Mouse (Mus musculus): ENCODE data around the gene Ankar.
A peak's percentile ranks its signal among the peaks of the same experiment; 100 is the strongest.

Gene Ankar

GRCm38 (mm10) chr1:72710753-72711653 is 10.6 kb upstream of the Ankar start, which contains the start of gene Rpl37a:
TSS of gene Rpl37a (plus strand) at chr1:72711290.
- DNase-seq: peak; percentile 94

DNA sequence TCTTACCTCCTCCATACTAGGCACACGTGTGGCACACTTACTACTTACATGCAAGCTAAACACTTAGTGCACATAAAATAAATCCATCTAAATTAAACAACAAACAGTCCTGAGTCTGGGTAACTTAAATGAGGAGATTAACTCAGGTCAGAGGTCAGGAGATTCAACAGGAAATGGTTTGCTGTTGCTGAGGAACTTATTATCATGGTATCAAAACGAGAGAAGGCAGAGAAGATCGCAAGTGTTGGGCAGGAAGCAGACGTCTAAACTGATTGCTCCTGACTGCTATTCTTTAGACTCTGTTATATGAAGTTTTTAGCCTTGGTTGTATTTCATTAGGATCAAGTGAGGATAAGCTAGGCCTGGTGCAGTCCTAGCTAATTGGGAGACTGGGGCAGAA is 7.1 kb upstream of the Ankar start:
- DNase-seq: no peak

- no peak for DNase-seq
Measured at GRCm38 (mm10) chr1:72698651-72699050, 1.7 kb downstream of the Ankar start.

DNA sequence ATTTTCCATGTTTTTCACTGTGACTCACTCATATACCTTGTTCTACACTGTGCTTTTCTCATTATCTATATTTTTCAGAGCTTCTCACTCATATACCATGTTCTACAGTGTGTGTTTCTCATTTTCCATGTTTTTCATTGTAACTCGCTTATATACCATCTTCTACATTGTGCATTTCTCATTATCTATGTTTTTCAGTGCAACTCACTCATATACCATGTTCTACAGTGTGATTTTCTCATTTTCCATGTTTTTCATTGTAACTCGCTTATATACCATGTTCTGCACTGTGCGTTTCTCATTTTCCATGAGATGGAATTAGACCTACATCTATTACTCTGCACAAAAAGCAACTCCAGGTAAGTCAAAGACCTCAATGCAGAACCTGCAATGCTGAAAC is 4.1 kb downstream of the Ankar start:
- no peak for DNase-seq

- no peak for DNase-seq
Measured at GRCm38 (mm10) chr1:72673070-72673469, 27.3 kb downstream of the Ankar start.

DNA sequence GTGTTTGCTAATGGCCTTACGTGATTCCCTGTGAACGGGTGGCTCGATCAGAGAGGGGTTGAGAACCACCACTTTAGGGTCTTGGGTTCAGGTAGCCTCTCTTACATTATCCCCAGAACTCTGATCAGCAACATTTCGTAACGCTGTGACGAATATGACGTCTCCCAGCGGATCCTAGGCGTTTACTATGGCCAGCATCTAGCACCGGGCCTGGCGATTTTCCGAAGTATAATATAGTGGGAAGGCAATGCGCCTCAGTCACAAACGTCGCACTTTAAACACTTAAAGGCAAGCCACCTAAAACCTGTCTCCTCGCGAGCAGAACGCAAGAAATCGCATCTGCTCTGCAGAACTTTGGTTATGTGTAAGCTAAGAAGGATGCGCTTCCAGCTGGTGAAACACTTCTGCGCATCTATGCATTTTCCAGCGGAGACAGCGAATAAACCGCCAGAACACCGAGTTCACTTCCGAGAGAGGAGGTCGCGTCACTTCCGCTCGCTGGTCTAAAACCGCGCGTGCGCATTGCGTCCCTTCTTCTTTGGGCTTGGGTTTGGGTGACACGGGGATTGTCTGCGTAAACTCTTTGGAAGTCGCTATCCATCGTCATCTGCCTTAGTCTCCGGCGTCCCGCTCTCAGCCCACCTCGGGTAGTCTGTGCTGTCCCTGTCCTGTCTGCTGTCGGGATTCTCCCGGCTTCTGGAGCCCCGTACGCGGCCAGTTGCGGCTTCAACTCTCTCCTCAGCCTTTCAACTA is 59.5 kb downstream of the Ankar start:
- peak; percentile 14 for DNase-seq

GRCm38 (mm10) chr1:72635221-72635620 is 65.2 kb downstream of the Ankar start:
- no peak for DNase-seq

GRCm38 (mm10) chr1:72612172-72612571 is 88.2 kb downstream of the Ankar start:
- DNase-seq: no peak

- no peak for DNase-seq
Measured at GRCm38 (mm10) chr1:72609887-72610877, 90.2 kb downstream of the Ankar start.

DNA sequence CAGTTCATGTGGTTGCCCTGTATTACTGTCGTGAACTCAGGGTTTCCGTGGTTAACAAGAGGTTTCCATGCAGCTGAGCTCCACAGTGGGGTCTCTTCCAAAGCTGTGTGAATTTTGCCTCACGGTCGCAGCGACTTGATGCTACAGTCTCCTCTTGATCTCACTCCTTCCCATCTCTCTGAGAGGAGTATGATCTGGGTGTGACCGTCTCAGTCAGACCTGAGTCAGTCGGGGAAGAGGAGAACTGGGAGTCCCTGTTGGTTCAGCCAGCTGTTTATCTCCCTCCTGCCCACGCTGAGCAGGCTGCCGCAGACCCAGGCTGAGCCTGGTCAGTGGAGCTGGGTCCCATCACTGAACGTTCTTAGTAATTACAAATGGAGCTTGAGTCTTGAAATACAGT is 91.2 kb downstream of the Ankar start:
- no peak for DNase-seq

DNA sequence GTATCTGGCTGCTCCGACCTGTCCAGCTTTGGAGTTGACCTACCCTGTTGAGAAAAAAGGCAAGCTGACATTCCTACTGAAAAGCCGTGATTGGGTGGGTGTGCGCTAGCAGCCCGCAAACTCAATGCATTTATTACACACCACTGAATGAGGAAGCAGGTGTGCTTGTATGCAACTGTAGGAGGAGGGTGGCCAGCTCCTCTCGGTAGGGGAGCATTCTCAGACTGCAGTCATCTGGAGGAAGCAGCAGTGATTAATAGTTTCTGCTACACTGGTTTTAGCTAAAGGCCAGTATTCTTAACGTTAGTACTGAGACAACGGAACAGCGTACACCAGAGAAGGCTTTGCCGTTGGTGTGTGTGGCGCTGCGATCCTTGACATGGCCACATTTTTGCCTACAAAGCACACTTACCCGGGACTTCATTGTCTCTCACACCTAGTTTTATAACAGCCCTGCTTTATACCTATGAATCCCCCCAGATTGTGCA is 94.1 kb downstream of the Ankar start:
- DNase-seq: no peak

- DNase-seq: no peak
Measured at GRCm38 (mm10) chr1:72602803-72603202, 97.6 kb downstream of the Ankar start.

DNA sequence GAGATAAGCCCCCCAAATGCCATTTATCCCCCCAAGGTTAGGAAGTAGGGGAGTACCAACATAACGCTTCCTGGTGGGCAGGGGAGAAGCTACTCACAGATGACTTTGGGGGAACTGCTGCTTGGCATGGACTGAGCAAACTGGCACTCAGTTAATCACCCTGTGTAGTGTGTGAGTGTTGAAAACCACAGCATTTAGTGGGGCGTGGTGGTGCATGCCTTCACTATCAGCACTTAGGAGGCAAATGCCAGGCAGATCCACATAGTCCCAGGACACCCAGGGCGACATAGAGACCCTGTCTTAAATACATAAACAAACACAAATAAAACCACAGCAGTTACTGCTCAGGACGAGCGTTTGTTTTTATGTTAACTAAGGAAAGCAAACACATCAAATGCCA is 98.2 kb downstream of the Ankar start:
- no peak for DNase-seq

- DNase-seq: no peak
Measured at GRCm38 (mm10) chr1:72601233-72601632, 99.1 kb downstream of the Ankar start.

GRCm38 (mm10) chr1:72600778-72601177 is 99.6 kb downstream of the Ankar start:
- DNase-seq: no peak

- no peak for DNase-seq
Measured at GRCm38 (mm10) chr1:72599146-72600101, 101.0 kb downstream of the Ankar start.

DNA sequence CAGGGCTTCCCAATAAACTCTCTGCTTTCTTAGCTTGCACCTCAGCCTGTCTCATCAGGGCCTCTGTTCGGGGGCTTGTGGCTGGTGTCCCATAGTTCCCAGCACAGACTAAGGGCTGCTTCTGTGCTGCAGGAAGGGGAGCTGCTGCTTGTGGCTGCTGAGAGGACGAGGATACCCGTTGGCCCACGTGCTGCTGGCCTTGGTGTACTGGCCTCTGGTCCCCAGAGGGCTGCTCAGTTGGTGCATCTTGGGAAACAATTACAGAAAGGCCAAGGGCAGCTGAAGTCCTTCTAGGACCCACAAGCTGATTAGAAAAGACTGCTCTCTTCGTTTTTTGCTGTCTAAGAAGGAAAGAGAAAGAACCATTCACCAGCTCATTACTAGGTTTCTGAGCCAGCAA is 104.1 kb downstream of the Ankar start:
- DNase-seq: no peak

- DNase-seq: no peak
Measured at GRCm38 (mm10) chr1:72595686-72596085, 104.7 kb downstream of the Ankar start.

DNA sequence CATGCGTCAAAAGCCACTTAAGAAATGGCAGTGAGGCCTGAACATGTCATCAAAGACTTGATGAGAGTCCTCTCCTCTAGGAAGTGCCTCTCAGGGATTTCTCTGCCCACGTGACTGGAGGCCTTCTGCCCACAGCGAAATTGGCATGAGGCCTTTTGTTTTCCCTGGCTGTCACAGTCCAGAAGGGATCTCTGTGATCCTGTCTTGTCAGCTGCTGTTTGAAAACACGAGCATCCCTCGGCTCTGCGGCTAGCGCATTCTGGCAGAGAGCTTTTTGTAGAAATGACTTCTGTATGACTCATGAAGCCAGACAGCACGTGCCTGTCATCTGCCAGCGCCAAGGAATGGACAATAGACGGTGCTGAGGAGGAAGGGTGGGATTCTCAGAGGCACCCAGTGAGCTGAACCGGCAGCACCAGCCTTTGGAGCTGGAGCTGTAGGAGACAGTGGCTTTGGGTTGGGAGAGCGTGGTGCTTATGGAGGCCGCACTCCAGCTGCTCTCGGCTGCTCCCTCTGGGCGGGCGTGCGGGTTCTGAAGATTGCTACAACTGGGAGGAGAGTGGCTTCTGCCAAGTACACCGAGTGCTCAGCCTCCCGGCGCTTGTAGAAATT is 106.9 kb downstream of the Ankar start:
- no peak for DNase-seq
